Mouse (Mus musculus): Measurements from ENCODE around the gene Gck.

GRCm38 (mm10) chr11:5913936-5914335, 35.9 kb downstream of the Gck start:
- TF ChIP-seq CTCF (IDR thresholded peaks at IDR 0.05) = no peak
- TF ChIP-seq EP300 (IDR thresholded peaks at IDR 0.05) = no peak
